Mouse (Mus musculus): ENCODE results near the gene Micall1.

Micall1 gene

GRCm38 (mm10) chr15:79108421-79109320, at the start of gene Micall1:
Gene Micall1, plus strand, starts transcription at chr15:79108898.
- DNase-seq (ENCODE audit: extremely low spot score, low spot score): peak; percentile 65

- no peak for DNase-seq (ENCODE audit: extremely low spot score, low spot score)
Measured at GRCm38 (mm10) chr15:79060887-79061565, 47.7 kb upstream of the Micall1 start.

- peak; percentile 96 for DNase-seq (ENCODE audit: extremely low spot score, low spot score)
Measured at GRCm38 (mm10) chr15:79062376-79063159, 46.1 kb upstream of the Micall1 start, which contains the start of gene Ankrd54. Gene Ankrd54, minus strand, starts transcription at chr15:79062893.

- DNase-seq (ENCODE audit: extremely low spot score, low spot score): no peak
Measured at GRCm38 (mm10) chr15:79063160-79063740, 45.4 kb upstream of the Micall1 start.

GRCm38 (mm10) chr15:79065086-79065770, 43.5 kb upstream of the Micall1 start:
- DNase-seq (ENCODE audit: extremely low spot score, low spot score): no peak

- DNase-seq (ENCODE audit: extremely low spot score, low spot score): no peak
Measured at GRCm38 (mm10) chr15:79066276-79066675, 42.4 kb upstream of the Micall1 start.

GRCm38 (mm10) chr15:79067631-79068030, 41.1 kb upstream of the Micall1 start:
- no peak for DNase-seq (ENCODE audit: extremely low spot score, low spot score)

GRCm38 (mm10) chr15:79068416-79068815, 40.3 kb upstream of the Micall1 start:
- DNase-seq (ENCODE audit: extremely low spot score, low spot score): no peak

- no peak for DNase-seq (ENCODE audit: extremely low spot score, low spot score)
Measured at GRCm38 (mm10) chr15:79071117-79072039, 37.3 kb upstream of the Micall1 start.

GRCm38 (mm10) chr15:79073752-79074151, 34.9 kb upstream of the Micall1 start:
- DNase-seq (ENCODE audit: extremely low spot score, low spot score): no peak

- DNase-seq (ENCODE audit: extremely low spot score, low spot score): no peak
Measured at GRCm38 (mm10) chr15:79074446-79074845, 34.3 kb upstream of the Micall1 start.

- DNase-seq (ENCODE audit: extremely low spot score, low spot score): peak; percentile 90
Measured at GRCm38 (mm10) chr15:79074913-79075532, 33.7 kb upstream of the Micall1 start, which contains the start of gene Eif3l. Gene Eif3l, plus strand, starts transcription at chr15:79075179.

- DNase-seq (ENCODE audit: extremely low spot score, low spot score): no peak
Measured at GRCm38 (mm10) chr15:79075658-79076365, 32.9 kb upstream of the Micall1 start.

- no peak for DNase-seq (ENCODE audit: extremely low spot score, low spot score)
Measured at GRCm38 (mm10) chr15:79079567-79079966, 29.1 kb upstream of the Micall1 start.

GRCm38 (mm10) chr15:79092284-79092683, 16.4 kb upstream of the Micall1 start:
- DNase-seq (ENCODE audit: extremely low spot score, low spot score): no peak

- no peak for DNase-seq (ENCODE audit: extremely low spot score, low spot score)
Measured at GRCm38 (mm10) chr15:79093083-79093839, 15.4 kb upstream of the Micall1 start.

- DNase-seq (ENCODE audit: extremely low spot score, low spot score): no peak
Measured at GRCm38 (mm10) chr15:79095483-79095882, 13.2 kb upstream of the Micall1 start.

GRCm38 (mm10) chr15:79096556-79096955, 12.1 kb upstream of the Micall1 start:
- no peak for DNase-seq (ENCODE audit: extremely low spot score, low spot score)
